Mouse (Mus musculus) A20 (cell line): ENCODE measurements around the gene Lca5l.

Experiments used
- DNase-seq: peaks from one replicate; pipeline ENCODE4 v3.0.0-alpha.2; 2011; ENCODE audit warnings: low read depth, low spot score

Gene Lca5l

GRCm38 (mm10) chr16:96120022-96120623, 71.9 kb downstream of the Lca5l start:
- no peak for DNase-seq

GRCm38 (mm10) chr16:96114729-96115128, 77.3 kb downstream of the Lca5l start:
- DNase-seq = peak; percentile 69

DNA sequence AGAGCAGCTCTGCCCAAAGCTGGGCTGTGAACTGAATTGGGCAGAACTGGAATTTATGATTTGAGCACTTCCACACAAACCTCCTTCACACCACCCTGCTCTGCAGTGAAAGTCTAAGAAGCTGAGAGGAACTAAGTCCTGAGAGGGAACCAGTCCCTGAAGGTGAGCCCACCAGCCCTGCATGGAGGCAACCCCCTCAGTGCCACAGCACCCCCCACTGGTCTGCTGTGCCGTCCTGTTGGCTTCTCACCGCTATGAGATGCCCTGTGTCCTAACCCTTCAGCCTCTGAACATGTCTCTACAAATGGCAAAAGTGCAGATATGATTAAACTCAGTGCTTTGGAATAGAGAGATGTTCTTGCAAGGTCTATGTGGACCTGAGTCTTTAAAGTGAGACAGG, 79.3 kb downstream of the Lca5l start:
- DNase-seq = peak; percentile 79

DNA sequence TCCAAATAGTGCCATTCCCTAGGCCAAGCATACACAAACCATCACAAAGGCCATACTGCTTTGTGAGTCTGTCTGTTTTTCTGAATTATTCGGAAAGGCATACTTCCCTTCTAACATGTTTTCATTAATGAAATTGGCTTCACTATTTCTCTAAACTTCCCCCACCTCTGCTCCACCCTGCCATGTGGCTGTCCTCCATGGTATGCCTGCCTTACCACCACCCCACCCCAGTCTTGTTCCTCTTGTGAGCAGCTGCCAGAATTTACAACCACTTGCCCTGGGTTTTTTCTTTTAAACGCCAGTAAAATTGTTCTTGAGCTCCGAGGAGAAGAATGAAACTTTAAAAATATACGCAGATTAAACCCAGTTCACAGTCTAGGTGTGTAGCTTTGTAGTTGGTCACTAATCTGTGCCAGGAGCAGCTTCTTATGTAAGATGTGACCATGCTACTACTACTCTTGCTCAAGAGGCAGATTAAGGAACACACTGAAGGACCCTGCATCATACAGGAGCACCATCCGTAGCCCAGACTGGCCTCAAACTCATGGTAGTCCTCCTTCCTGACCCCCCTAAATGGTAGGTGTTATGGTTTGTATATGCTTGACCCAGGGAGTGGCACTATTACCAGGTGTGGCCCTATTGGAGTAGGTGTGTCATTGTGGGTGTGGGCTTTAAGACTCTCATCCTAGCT, 81.3 kb downstream of the Lca5l start:
- DNase-seq = peak; percentile 72

DNA sequence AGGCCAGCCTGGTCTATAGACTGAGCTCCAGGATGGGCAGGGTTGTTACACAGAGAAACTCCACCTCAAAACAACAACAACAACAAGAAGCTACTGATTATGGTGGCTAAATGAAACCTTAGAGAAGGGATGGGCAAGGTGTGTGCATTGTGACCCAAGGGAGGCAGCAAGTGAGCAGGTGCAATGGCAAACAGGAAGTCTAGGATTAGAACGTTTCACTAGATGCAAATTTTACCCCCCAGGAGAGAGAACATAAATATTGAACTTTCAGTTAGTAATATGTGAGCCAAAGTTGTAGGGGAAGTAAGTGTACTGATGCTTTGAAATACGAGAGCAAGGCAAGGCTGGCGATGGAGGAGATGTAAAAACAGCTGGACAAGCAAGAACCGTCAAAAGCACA, 82.4 kb downstream of the Lca5l start:
- DNase-seq = peak; percentile 92
